Mouse (Mus musculus): ENCODE data around the gene Il23a.

- TF ChIP-seq POLR2A (IDR thresholded peaks at IDR 0.05; ENCODE audit: low read depth, low read length) (peak; percentile 35), CTCF (IDR thresholded peaks at IDR 0.05; ENCODE audit: extremely low read depth, insufficient read length, insufficient replicate concordance, low read depth, low read length) (no peak)
Measured at GRCm38 (mm10) chr10:128322141-128323108, 23.9 kb upstream of the Il23a start, which contains the start of gene Cnpy2.

All from small intestine, adult 2 months (tissue).